Mouse (Mus musculus) spleen, adult 2 months (tissue): Measurements from ENCODE around the gene Gm38100. TPM values are rescaled to one million over a fixed set of nuclear protein-coding genes. Genes with fewer than 3 reads are reported as not detected.

Experiments used
- DNase-seq, 2 experiments: peaks; one replicate each; pipeline versions ENCODE4 v3.0.0 to v3.0.0-alpha.2; 2012 to 2021; ENCODE audit warnings: low spot score in 2 of 2, low read depth in 1 of 2
- H3K27ac ChIP-seq: fragments of 200-500 bp; 2 replicates; pipeline ENCODE4 v1.5.1; 2012; ENCODE audit warnings: low read length, inconsistent platforms; ENCODE audit not compliant: insufficient read depth
- H3K27me3 ChIP-seq: fragments of 200-500 bp; 2 replicates; pipeline ENCODE4 v1.6.1; 2012; ENCODE audit warnings: mild to moderate bottlenecking, moderate library complexity, low read length, inconsistent platforms; ENCODE audit not compliant: control insufficient read depth, insufficient read depth
- H3K36me3 ChIP-seq: fragments of 200-500 bp; 2 replicates; pipeline ENCODE4 v1.6.1; 2012; ENCODE audit warnings: mild to moderate bottlenecking, low read length, inconsistent platforms; ENCODE audit not compliant: control insufficient read depth, insufficient read depth
- H3K4me1 ChIP-seq: fragments of 200-500 bp; 2 replicates; pipeline ENCODE4 v1.6.1; 2011; ENCODE audit warnings: inconsistent platforms; ENCODE audit not compliant: control insufficient read depth, insufficient read depth, insufficient read length
- H3K4me3 ChIP-seq: fragments of 200-500 bp; 2 replicates; pipeline ENCODE4 v1.5.1; 2011; ENCODE audit warnings: mild to moderate bottlenecking, inconsistent platforms; ENCODE audit not compliant: insufficient read depth, insufficient read length; ENCODE audit errors: extremely low read depth
- CTCF ChIP-seq: fragments of 200-500 bp; IDR thresholded peaks from 2 replicates; pipeline ENCODE4 v1.5.1; 2011; ENCODE audit warnings: mild to moderate bottlenecking, inconsistent platforms; ENCODE audit not compliant: insufficient read depth, insufficient read length, insufficient replicate concordance; ENCODE audit errors: extremely low read depth
- POLR2A ChIP-seq: fragments of 200-500 bp; IDR thresholded peaks from 2 replicates; pipeline ENCODE4 v1.6.1; 2011; ENCODE audit warnings: low read depth, low read length, inconsistent platforms
- WGBS: fragments of 180-500 bp; shearing (Covaris S2); methylation state at CpG from one replicate; pipeline ENCODE4 v1.1.7; 2018; 5-methylcytosine and 5-hydroxymethylcytosine counted together
- polyA plus RNA-seq: library from polyadenylated mRNA; depleted of rRNA; stranded (reverse); fragments of >200 nt; gene quantifications from 2 replicates; pipeline ENCODE4 v1.2.3, GENCODE M21; 2012; rRNA removed

Gm38100 gene
- not detected in 2 replicates for polyA plus RNA-seq

DNA sequence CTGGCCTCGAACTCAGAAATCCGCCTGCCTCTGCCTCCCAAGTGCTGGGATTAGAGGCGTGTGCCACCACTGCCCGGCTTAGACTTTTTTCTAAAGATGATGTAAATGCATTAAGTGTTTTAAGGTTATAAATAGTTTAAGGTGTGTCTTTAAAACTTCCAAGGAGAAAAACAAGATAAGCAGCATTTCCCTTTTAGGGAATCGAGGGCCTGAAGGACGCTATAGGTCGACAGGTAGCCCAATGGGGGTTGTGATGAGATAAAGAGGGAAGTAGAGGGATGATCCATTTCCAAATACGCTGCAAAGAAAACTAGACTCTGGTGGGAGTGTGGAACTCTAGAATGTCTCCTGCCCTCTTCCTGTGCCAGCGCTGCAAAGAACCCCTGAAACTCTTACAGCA lies at the start of gene Gm38100:
TSS of gene Gm38100 (plus strand) at position 301 of the 400 bp plus-strand sequence.
- H3K4me1 ChIP-seq, result no peaks in the 10 kb centered on the region
- no peak for DNase-seq
- H3K27me3 ChIP-seq, result no peaks in the 10 kb centered on the region
- WGBS, result 81% methylated on average over 9 of the region's 9 CpGs
- no peaks in the 10 kb centered on the region for H3K36me3 ChIP-seq
- no peak within 1 kb of the TSS for H3K4me3 ChIP-seq
- H3K27ac ChIP-seq, result no peak within 1 kb of the TSS
- no peak for TF ChIP-seq POLR2A
- no peak for TF ChIP-seq CTCF

DNA sequence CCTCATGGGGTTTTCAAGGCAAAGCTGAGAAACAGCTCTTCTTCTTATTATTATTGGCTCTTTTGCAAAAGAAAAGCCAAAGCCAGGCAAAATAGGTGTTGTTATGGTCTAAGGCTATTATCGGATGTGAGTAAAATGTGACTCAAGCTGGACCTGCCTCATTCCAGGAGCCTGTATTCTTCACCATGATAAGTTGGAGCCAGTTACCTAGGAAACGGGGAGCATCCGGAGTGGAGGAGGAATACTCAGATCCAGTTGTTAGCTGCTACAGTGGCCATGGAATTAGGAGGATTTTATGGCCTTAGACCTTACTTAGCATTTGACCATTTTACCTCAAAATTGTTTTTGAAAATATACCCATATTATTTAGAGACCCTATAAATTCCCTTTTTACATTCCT lies 49.4 kb upstream of the Gm38100 start:
- no peaks in the 10 kb centered on the region for H3K27me3 ChIP-seq
- H3K4me1 ChIP-seq, result no peaks in the 10 kb centered on the region
- no peak overlapping the region for H3K4me3 ChIP-seq
- 91% methylated on average over 3 of the region's 3 CpGs for WGBS
- TF ChIP-seq CTCF (no peak), POLR2A (no peak)
- no peaks in the 10 kb centered on the region for H3K36me3 ChIP-seq
- no peak for DNase-seq
- no peak overlapping the region for H3K27ac ChIP-seq

- H3K36me3 ChIP-seq, result no peaks in the 10 kb centered on the region
- no peak overlapping the region for H3K4me3 ChIP-seq
- no peak overlapping the region for H3K27ac ChIP-seq
- 94% methylated on average over 6 of the region's 6 CpGs for WGBS
- no peak for DNase-seq
- no peaks in the 10 kb centered on the region for H3K27me3 ChIP-seq
- TF ChIP-seq CTCF (no peak), POLR2A (no peak)
- H3K4me1 ChIP-seq, result no peaks in the 10 kb centered on the region
Observed at GRCm38 (mm10) chr1:175872028-175872816, 47.9 kb upstream of the Gm38100 start.

DNA sequence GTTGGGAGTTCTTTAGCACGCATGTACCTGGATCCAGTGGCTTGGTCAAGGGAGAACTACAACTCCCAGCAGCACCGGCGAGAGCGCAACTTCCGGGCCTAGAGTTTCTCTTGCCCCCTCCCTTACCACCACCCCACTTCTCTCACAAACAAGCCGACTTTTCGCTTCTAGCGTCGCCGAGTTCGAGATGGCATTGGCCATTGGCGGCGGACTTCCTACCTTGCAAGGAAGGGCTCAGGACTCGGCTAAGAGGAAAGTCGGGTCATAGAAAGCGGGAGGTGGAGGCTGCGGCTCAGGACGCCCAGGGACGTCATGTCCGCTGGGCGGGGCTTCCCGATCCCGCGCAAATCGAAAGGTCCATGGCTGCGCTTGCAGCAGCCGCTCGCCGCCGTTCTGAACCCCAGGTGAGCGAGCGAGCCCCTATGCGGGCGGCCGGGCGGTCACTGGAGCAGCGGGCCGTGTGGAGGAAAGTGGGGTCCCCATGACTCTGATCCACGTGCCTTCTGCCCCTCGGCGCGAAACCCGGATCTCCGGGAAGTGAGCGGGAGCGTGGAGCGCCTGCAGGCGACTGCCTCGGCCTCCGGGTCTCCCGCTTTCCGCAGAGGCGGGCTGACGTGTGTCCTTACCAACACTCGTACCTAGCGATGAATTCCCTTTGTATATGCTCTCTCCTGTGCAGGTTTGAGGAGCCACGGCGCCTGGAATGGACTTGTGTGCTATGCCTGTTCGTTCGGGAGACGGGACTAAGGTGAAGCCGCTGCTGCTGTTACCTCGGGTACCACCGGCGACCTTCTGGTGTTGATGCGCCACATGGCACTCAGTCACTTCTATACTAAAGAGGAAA lies 39.5 kb upstream of the Gm38100 start, which contains the start of gene Exo1:
TSS of gene Exo1 (plus strand) at position 129 of the 844 bp plus-strand sequence.
- Histone ChIP-seq H3K4me3 (peak within 1 kb of the TSS; percentile 95), H3K27me3 (no peaks in the 10 kb centered on the region), H3K4me1 (peaks cover 2% of the 10 kb centered on the region; the same call in 1 of the 2 replicates), H3K36me3 (no peaks in the 10 kb centered on the region), H3K27ac (peak within 1 kb of the TSS; percentile 91)
- TF ChIP-seq CTCF (no peak), POLR2A (no peak)
- 1% methylated on average over 66 of the region's 66 CpGs for WGBS
- DNase-seq, result peak; percentile 77 to 80

GRCm38 (mm10) chr1:175883398-175883797 lies 36.7 kb upstream of the Gm38100 start:
- no peak overlapping the region for H3K4me3 ChIP-seq
- 84% methylated on average over 3 of the region's 3 CpGs for WGBS
- no peak overlapping the region for H3K27ac ChIP-seq
- no peak for TF ChIP-seq CTCF
- no peak for TF ChIP-seq POLR2A
- H3K4me1 ChIP-seq, result peaks cover 2% of the 10 kb centered on the region; the same call in 1 of the 2 replicates
- no peaks in the 10 kb centered on the region for H3K27me3 ChIP-seq
- no peaks in the 10 kb centered on the region for H3K36me3 ChIP-seq
- DNase-seq, result no peak

GRCm38 (mm10) chr1:175893263-175893662 lies 26.9 kb upstream of the Gm38100 start:
- no peaks in the 10 kb centered on the region for H3K27me3 ChIP-seq
- no peak overlapping the region for H3K27ac ChIP-seq
- no peaks in the 10 kb centered on the region for H3K4me1 ChIP-seq
- no peak for TF ChIP-seq CTCF
- no peak for TF ChIP-seq POLR2A
- H3K36me3 ChIP-seq, result no peaks in the 10 kb centered on the region; the same call in 1 of the 2 replicates
- H3K4me3 ChIP-seq, result no peak overlapping the region
- WGBS, result 94% methylated on average over 6 of the region's 6 CpGs
- DNase-seq, result no peak

- WGBS, result 91% methylated on average over 12 of the region's 12 CpGs
- H3K27me3 ChIP-seq, result no peaks in the 10 kb centered on the region
Observed at GRCm38 (mm10) chr1:175893726-175894125, 26.4 kb upstream of the Gm38100 start.

More at GRCm38 (mm10) chr1:175893726-175894125, 26.4 kb upstream of the Gm38100 start:
- no peaks in the 10 kb centered on the region for H3K4me1 ChIP-seq
- TF ChIP-seq CTCF (no peak), POLR2A (no peak)
- no peak overlapping the region for H3K27ac ChIP-seq
- H3K4me3 ChIP-seq, result no peak overlapping the region
- no peak for DNase-seq
- H3K36me3 ChIP-seq, result no peaks in the 10 kb centered on the region; the same call in 1 of the 2 replicates
